Mouse (Mus musculus) megakaryocyte, embryonic 14.5 days (primary cell): ENCODE measurements at regions not wholly inside any gene's neighbourhood (a gene's known extent, or its start where the extent isn't known, plus 50 kb on each side); places are given as distances from the start of the nearest gene placed in this dataset.

Source experiments
- FLI1 ChIP-seq: IDR thresholded peaks from 2 replicates; pipeline ENCODE4 v1.6.1; 2012; ENCODE audit warnings: low read length, inconsistent platforms, mixed read lengths
- GATA1 ChIP-seq: IDR thresholded peaks from 3 replicates; pipeline ENCODE4 v1.6.1; 2012; ENCODE audit warnings: mixed read lengths, low read length, inconsistent platforms, borderline replicate concordance

DNA sequence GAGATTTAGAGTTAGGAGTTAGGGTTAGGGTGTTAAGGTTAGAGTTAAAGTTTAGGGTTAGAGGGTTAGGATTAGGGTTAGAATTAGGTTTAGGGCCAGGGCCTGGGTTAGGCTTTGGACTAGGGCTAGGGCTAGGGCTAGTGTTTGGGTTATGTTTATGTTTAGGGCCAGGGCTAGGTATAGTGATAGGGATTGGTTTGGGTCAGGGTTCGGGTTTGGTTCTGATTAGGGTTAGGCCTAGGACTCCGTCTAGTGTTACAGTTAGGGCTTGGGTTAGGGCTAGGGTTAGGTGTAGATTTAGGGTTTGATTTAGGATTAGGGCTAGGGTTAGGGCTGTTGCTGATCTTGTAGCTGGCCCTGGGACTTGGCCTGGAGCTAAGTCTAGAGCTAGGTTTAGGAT is 50.5 kb upstream of the Cr2 start:
- TF ChIP-seq FLI1: no peak
- no peak for TF ChIP-seq GATA1
